Mouse (Mus musculus): ENCODE measurements around the gene Olfr1423.
"Not testable (repeated sequence)": the region's sequence is repeated elsewhere in the genome, so short reads cannot be mapped to it uniquely, and the experiment has no call there.

The Olfr1423 gene

GRCm38 (mm10) chr19:12041217-12041616, at the start of gene Olfr1423:
Gene Olfr1423 (minus strand): TSS chr19:12041317.
- DNase-seq (ENCODE audit: low read depth): no peak

GRCm38 (mm10) chr19:12077631-12078030, 36.5 kb upstream of the Olfr1423 start, which contains the start of gene Olfr1425:
Gene Olfr1425 (minus strand): TSS chr19:12077731.
- DNase-seq (ENCODE audit: low read depth): not testable (repeated sequence)

GRCm38 (mm10) chr19:12069546-12069945, 28.4 kb upstream of the Olfr1423 start:
- not testable (repeated sequence) for DNase-seq (ENCODE audit: low read depth)

- DNase-seq (ENCODE audit: low read depth): not testable (repeated sequence)
Measured at GRCm38 (mm10) chr19:12067806-12068205, 26.7 kb upstream of the Olfr1423 start.

- not testable (repeated sequence) for DNase-seq (ENCODE audit: low read depth)
Measured at GRCm38 (mm10) chr19:12062582-12062981, 21.5 kb upstream of the Olfr1423 start, which contains the start of gene Olfr1424. Gene Olfr1424 (minus strand): TSS chr19:12062682.

DNA sequence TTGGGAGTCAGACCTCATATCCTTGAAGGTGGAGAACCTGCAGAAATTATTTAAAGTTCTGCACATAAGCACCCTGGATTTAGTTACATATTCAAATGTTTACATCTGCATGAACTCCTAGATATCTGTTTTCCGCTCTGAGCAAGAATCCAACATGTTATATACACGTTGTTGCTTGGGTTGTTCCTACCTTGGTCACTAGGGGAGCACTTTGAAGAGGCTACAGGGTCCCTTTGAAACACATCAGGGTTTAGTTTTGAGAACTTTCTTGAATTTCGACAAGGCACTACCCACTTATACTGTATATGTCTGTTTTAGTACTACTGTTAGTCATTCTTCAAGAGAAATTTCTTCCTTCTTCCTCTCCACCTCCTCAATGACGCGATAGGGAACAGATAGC, 2.0 kb upstream of the Olfr1423 start:
- no peak for DNase-seq (ENCODE audit: low read depth)

DNA sequence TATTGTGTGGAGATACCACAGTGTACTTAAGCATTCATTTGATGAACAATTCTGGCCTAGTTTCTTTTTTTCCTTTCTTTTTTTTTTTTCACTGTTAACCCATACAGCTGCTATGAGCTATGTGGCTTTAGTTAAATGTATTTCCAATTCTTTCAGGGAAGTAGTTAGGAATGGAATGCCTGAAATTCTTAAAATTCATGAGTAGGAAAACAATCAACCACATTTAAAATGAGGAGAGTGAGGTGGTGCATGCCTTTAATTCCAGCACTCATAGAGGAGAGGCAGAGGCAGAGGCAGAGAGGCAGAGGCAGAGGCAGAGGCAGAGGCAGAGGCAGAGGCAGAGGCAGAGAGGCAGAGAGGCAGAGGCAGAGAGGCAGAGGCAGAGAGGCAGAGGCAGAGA, 3.4 kb downstream of the Olfr1423 start:
- no peak for DNase-seq (ENCODE audit: low read depth)

DNA sequence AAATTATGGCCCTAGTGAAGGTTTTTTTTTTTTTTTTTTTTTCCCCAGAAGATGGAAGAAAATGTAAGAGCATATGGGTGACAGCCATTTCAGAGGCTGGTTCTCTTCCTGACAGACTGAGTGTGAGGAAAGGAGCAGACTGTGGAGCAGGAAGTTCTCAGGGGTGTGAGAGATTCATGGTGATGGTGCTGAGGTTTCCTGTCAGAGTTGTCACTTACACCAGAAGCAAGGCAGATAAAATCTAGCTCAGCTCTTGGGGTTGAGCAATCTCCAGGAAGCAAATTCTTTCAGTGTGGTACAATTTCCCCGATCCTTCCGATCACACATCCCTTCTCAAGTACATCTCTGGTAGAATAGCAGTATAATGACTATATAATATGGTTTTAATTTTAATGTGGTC, 14.5 kb downstream of the Olfr1423 start:
- DNase-seq (ENCODE audit: low read depth): no peak

GRCm38 (mm10) chr19:12025333-12025732, 15.8 kb downstream of the Olfr1423 start:
- no peak for DNase-seq (ENCODE audit: low read depth)

- no peak for DNase-seq (ENCODE audit: low read depth)
Measured at GRCm38 (mm10) chr19:12024149-12024548, 17.0 kb downstream of the Olfr1423 start.

DNA sequence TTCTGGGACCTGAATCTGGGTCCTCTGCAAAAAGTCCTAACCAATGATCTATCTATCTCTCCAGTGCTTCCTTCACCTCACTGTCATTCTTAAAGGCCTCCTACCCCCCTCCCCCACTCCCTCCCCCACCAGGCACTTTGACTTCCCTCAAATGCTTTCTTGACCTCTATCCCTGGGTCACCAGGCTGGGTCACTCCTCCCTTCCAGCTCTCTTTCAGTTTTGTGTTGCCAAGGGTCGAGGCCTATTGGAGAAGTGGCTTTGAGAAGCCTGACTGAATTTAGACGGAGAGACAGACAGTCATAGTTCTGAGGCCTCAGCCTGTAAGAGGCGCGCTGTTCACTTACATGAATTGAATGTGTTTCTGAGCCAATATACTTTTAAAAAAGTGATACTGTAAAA, 24.9 kb downstream of the Olfr1423 start:
- no peak for DNase-seq (ENCODE audit: low read depth)

- DNase-seq (ENCODE audit: low read depth): no peak
Measured at GRCm38 (mm10) chr19:12015708-12016107, 25.4 kb downstream of the Olfr1423 start.

DNA sequence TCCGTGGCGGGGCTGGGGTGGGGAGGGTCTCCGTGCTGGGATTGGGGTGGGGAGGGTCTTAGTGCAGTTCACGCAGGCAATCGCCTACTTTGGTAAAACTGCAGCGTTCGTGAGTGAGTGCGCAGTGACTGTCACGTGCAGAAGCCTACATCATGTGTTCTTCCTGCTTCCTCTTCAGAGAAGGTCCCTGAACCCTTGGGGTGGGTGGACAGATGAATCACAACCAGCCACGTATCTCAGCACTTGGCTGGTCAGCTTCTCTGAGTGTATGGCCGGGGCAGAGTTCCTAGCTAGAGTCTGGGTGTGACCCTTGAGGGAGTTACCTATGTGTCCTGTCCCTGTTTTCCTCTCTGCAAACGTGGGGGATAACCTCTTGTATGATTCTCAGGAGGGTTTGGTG, 27.9 kb downstream of the Olfr1423 start:
- peak; percentile 51 for DNase-seq (ENCODE audit: low read depth)

DNA sequence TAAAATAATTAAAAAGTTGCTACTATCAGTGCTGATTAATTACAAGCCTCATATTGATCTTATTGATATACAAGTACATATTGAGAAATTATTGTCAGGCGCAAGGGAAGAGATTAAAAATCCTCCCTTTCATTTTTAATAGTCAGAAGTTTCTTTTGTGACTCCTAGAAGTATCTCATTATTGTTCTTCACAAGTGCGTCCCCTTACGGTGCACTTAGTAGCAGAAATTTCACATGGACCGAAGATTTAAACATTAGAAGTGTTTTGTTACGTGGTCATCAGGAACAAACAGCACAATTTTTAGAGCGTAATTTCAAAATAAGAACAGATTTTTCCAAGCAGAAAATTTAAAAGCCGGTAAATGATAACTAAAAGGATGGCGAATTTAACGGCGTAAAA, 28.5 kb downstream of the Olfr1423 start:
- no peak for DNase-seq (ENCODE audit: low read depth)

GRCm38 (mm10) chr19:12011560-12012556, 29.3 kb downstream of the Olfr1423 start:
- DNase-seq (ENCODE audit: low read depth): peak; percentile 90

- peak; percentile 74 for DNase-seq (ENCODE audit: low read depth)
Measured at GRCm38 (mm10) chr19:12010916-12011559, 30.1 kb downstream of the Olfr1423 start.

- peak; percentile 32 for DNase-seq (ENCODE audit: low read depth)
Measured at GRCm38 (mm10) chr19:12010281-12010771, 30.8 kb downstream of the Olfr1423 start.

- DNase-seq (ENCODE audit: low read depth): peak; percentile 69
Measured at GRCm38 (mm10) chr19:12009501-12010280, 31.4 kb downstream of the Olfr1423 start.

- no peak for DNase-seq (ENCODE audit: low read depth)
Measured at GRCm38 (mm10) chr19:12008410-12009380, 32.4 kb downstream of the Olfr1423 start.

DNA sequence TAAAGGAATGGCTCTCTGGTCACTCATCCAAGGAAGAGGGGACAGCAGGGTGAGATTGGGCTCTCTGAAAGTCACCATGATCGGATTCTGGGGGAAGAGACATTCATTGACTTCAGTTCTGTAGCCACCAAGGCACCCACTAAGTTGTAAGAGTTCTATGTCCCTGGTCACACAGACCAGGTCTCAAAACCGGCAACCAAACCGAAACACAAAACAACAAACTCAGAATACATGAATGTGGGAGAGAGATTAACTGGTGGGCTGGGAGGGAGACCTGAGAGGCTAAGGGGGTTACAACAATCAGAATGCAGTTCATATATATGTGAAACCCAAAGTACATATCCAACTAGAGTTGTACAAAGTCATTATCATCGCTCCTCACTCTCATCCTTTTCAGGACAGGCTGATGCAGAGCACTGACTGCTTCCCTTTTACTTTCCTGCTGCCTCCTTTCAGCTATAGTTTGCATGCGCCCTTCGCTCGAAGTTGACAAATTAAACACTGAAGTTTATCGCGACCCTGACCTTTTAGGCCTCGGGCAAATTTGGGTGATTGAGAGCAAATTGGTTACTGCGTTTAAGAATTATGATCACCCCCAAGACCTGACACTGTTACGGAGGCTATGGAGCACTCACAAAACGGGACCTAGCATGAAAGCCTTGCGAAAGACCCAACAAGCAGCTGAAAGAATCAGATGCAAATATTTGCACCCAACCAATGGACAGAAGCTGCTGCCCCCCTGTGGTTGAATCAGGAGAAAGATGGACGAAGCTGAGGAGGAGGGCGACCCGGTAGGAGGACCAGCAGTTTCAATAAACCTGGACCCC, 33.8 kb downstream of the Olfr1423 start:
- no peak for DNase-seq (ENCODE audit: low read depth)
